Mouse (Mus musculus) CH12.LX (cell line): ENCODE measurements around the gene Sh3bp2.
"Not testable (repeated sequence)": the region's sequence is repeated elsewhere in the genome, so short reads cannot be mapped to it uniquely, and the experiment has no call there.

ENCODE experiments used
- CTCF ChIP-seq, 2 experiments: IDR thresholded peaks in 1 of 2; conservative IDR thresholded peaks in 1 of 2; 2 replicates each; pipeline ENCODE4 v1.5.1; 2011 to 2012; ENCODE audit warnings: low read depth in 2 of 2, low read length in 2 of 2, improper control_type of control experiment in 1 of 2, inconsistent platforms in 1 of 2, mild to moderate bottlenecking in 1 of 2, moderate library complexity in 1 of 2
- IRF4 ChIP-seq: IDR thresholded peaks from 2 replicates; pipeline ENCODE4 v1.6.1; 2014; ENCODE audit warnings: low read depth, mild to moderate bottlenecking, inconsistent platforms, low read length, improper control_type of control experiment
- MAFK ChIP-seq: IDR thresholded peaks from 2 replicates; pipeline ENCODE4 v1.6.1; 2011; ENCODE audit warnings: low read length, improper control_type of control experiment; ENCODE audit not compliant: insufficient replicate concordance

DNA sequence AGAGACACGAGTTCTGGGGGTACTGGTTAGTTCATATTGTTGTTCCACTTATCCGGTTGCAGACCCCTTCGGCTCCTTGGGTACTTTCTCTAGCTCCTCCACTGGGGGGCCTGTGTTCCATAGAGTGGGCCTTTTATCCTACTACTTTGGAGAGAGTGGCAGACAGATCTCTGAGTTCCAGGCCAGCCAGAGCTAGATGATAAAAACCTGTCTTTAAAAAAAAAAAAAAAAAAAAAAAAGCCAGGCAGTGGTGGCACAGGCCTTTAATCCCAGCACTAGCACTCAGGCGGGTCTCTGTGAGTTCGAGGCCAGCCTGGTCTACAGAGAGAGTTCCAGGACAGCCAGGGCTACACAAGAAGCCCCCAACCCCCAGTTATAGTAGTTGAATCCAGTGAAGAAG is 66.6 kb downstream of the Sh3bp2 start:
- not testable (repeated sequence) for TF ChIP-seq MAFK; IRF4; CTCF (conservative IDR thresholded peaks at IDR 0.05 in 1 of 2, IDR thresholded peaks at IDR 0.05 in 1 of 2; ENCODE audit: low read depth in 2 of 2, low read length in 2 of 2)
